Mouse (Mus musculus) intestine, postnatal 0 days (tissue): ENCODE results near the gene Clec16a. TPM values are rescaled to one million over a fixed set of nuclear protein-coding genes. Genes with fewer than 3 reads are reported as not detected.

Experiments
- ATAC-seq: fragments of 200-750 bp; cut with Nextera tagmentation; 2 replicates; pipeline ENCODE4 v1.8.0; 2017; ENCODE audit warnings: mild to moderate bottlenecking, moderate TSS enrichment, moderate library complexity
- H3K27ac ChIP-seq: fragments of 300-500 bp; sonication (generic); 2 replicates; pipeline ENCODE4 v1.5.1; 2014; ENCODE audit warnings: mild to moderate bottlenecking, low read depth, low read length, moderate library complexity
- H3K27me3 ChIP-seq: fragments of 300-500 bp; sonication (generic); replicated peaks from 2 replicates; pipeline ENCODE4 v1.6.1; 2014; ENCODE audit warnings: low read length, mixed read lengths; ENCODE audit not compliant: control insufficient read depth, insufficient read depth
- H3K36me3 ChIP-seq: fragments of 300-500 bp; sonication (generic); 2 replicates; pipeline ENCODE4 v1.6.1; 2014; ENCODE audit warnings: mild to moderate bottlenecking, moderate library complexity; ENCODE audit not compliant: control insufficient read depth, insufficient read depth
- H3K4me1 ChIP-seq: fragments of 300-500 bp; sonication (generic); replicated peaks from 2 replicates; pipeline ENCODE4 v1.6.1; 2014; ENCODE audit warnings: antibody characterized with exemption, low read length, mixed read lengths; ENCODE audit not compliant: control insufficient read depth, insufficient read depth
- H3K4me2 ChIP-seq: fragments of 300-500 bp; sonication (generic); replicated peaks from 2 replicates; pipeline ENCODE4 v1.6.1; 2014; ENCODE audit warnings: low read depth, mild to moderate bottlenecking, moderate library complexity
- H3K4me3 ChIP-seq: fragments of 300-500 bp; sonication (generic); 2 replicates; pipeline ENCODE4 v1.5.1; 2014; ENCODE audit warnings: low read depth, low read length
- H3K9ac ChIP-seq: fragments of 300-500 bp; sonication (generic); 2 replicates; pipeline ENCODE4 v1.6.1; 2014; ENCODE audit warnings: mild to moderate bottlenecking, low read depth, low read length
- H3K9me3 ChIP-seq: fragments of 300-500 bp; sonication (generic); 2 replicates; pipeline ENCODE4 v1.6.1; 2016; ENCODE audit warnings: mixed run types; ENCODE audit not compliant: control insufficient read depth
- CTCF ChIP-seq: sonication (generic); IDR thresholded peaks from 2 replicates; pipeline ENCODE4 v1.5.1; 2016; ENCODE audit warnings: low read depth, mild to moderate bottlenecking, control low read depth, antibody characterized with exemption, moderate library complexity
- WGBS: fragments of 180-500 bp; shearing (Covaris S2); extraction: QIAGEN DNeasy Blood & Tissue Kit; methylation state at CpG from one replicate; pipeline ENCODE4 v1.1.7; 2014; 5-methylcytosine and 5-hydroxymethylcytosine counted together
- polyA plus RNA-seq: library from polyadenylated mRNA; unstranded; fragments of >200 nt; fragmentation: Nextera tagmentation; extraction: Ambion mirVana; gene quantifications from 2 replicates; pipeline ENCODE4 v1.2.1, GENCODE M21; 2015

The Clec16a gene
- polyA plus RNA-seq, 1 experiment from 2014 or later = 30.4 TPM

GRCm38 (mm10) chr16:10528382-10528781 is 16.8 kb upstream of the Clec16a start:
- WGBS = 82% methylated on average over 3 of the region's 3 CpGs
- Histone ChIP-seq H3K27ac (no peak overlapping the region), H3K9ac (no peak overlapping the region), H3K9me3 (no peaks in the 10 kb centered on the region), H3K4me1 (no peaks in the 10 kb centered on the region), H3K36me3 (peaks cover 8% of the 10 kb centered on the region; the same call in 1 of the 2 replicates), H3K27me3 (no peaks in the 10 kb centered on the region), H3K4me2 (no peak overlapping the region), H3K4me3 (no peak overlapping the region)
- no peak for ATAC-seq
- no peak for TF ChIP-seq CTCF

GRCm38 (mm10) chr16:10530179-10530578 is 15.0 kb upstream of the Clec16a start:
- H3K36me3 ChIP-seq = peaks cover 8% of the 10 kb centered on the region; the same call in 1 of the 2 replicates
- no peaks in the 10 kb centered on the region for H3K27me3 ChIP-seq
- H3K4me2 ChIP-seq = no peak overlapping the region
- WGBS = 90% methylated on average over 4 of the region's 4 CpGs
- TF ChIP-seq CTCF = no peak
- no peak overlapping the region for H3K4me3 ChIP-seq
- ATAC-seq = no peak
- H3K9ac ChIP-seq = no peak overlapping the region
- H3K27ac ChIP-seq = no peak overlapping the region
- no peaks in the 10 kb centered on the region for H3K4me1 ChIP-seq
- no peaks in the 10 kb centered on the region for H3K9me3 ChIP-seq

GRCm38 (mm10) chr16:10533781-10534180 is 11.4 kb upstream of the Clec16a start:
- no peak overlapping the region for H3K27ac ChIP-seq
- H3K4me2 ChIP-seq = no peak overlapping the region
- WGBS = 93% methylated on average over 4 of the region's 4 CpGs
- peaks cover 13% of the 10 kb centered on the region; the same call in 1 of the 2 replicates for H3K36me3 ChIP-seq
- no peak for TF ChIP-seq CTCF
- no peaks in the 10 kb centered on the region for H3K9me3 ChIP-seq
- H3K4me3 ChIP-seq = no peak overlapping the region
- no peaks in the 10 kb centered on the region for H3K27me3 ChIP-seq
- H3K9ac ChIP-seq = no peak overlapping the region
- ATAC-seq = no peak
- no peaks in the 10 kb centered on the region for H3K4me1 ChIP-seq

DNA sequence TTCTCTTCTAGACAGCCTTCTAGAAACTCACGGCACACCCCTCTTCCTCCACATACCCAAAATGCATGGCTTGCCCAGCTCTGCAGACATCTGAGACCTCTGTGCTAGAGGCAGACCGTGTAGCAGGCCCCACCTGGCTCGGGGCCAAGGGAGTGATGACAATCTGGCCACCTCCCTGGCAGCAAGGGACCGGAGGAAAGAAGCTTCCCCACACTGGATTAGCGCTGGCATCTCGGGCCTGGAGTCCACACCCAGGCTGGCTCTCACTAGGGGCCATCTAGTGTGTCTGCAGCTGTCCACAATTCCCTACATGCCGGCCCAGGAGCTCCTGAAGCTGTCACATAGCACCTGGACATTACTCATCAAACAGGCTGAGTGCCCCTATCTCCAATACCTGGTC is 10.6 kb upstream of the Clec16a start:
- H3K27ac ChIP-seq = no peak overlapping the region
- no peak overlapping the region for H3K9ac ChIP-seq
- H3K4me3 ChIP-seq = no peak overlapping the region
- TF ChIP-seq CTCF = no peak
- H3K9me3 ChIP-seq = no peaks in the 10 kb centered on the region
- H3K4me1 ChIP-seq = no peaks in the 10 kb centered on the region
- 56% methylated on average over 7 of the region's 7 CpGs for WGBS
- H3K36me3 ChIP-seq = peaks cover 13% of the 10 kb centered on the region; the same call in 1 of the 2 replicates
- H3K4me2 ChIP-seq = no peak overlapping the region
- no peaks in the 10 kb centered on the region for H3K27me3 ChIP-seq
- no peak for ATAC-seq

GRCm38 (mm10) chr16:10536323-10536722 is 8.8 kb upstream of the Clec16a start:
- Histone ChIP-seq H3K27me3 (no peaks in the 10 kb centered on the region), H3K27ac (no peak overlapping the region), H3K36me3 (peaks cover 5% of the 10 kb centered on the region; the same call in 1 of the 2 replicates), H3K9ac (no peak overlapping the region), H3K4me3 (no peak overlapping the region), H3K9me3 (no peaks in the 10 kb centered on the region), H3K4me2 (no peak overlapping the region), H3K4me1 (peaks cover 7% of the 10 kb centered on the region; the same call in 1 of the 2 replicates)
- WGBS = 71% methylated on average over 5 of the region's 5 CpGs
- no peak for TF ChIP-seq CTCF
- ATAC-seq = no peak

- H3K27me3 ChIP-seq = no peaks in the 10 kb centered on the region
- no peak overlapping the region for H3K4me3 ChIP-seq
- peaks cover 7% of the 10 kb centered on the region; the same call in 1 of the 2 replicates for H3K4me1 ChIP-seq
- ATAC-seq = no peak
- WGBS = 83% methylated on average over 3 of the region's 3 CpGs
- H3K9ac ChIP-seq = no peak overlapping the region
- no peak for TF ChIP-seq CTCF
- H3K9me3 ChIP-seq = no peaks in the 10 kb centered on the region
- no peak overlapping the region for H3K4me2 ChIP-seq
- no peak overlapping the region for H3K27ac ChIP-seq
- peaks cover 5% of the 10 kb centered on the region; the same call in 1 of the 2 replicates for H3K36me3 ChIP-seq
Observed at GRCm38 (mm10) chr16:10536961-10537360, 8.2 kb upstream of the Clec16a start.
